Mouse (Mus musculus) bone marrow macrophage, adult 2 months (primary cell): ENCODE results near the gene Dpep2nb.
"Not testable (repeated sequence)": the region's sequence is repeated elsewhere in the genome, so short reads cannot be mapped to it uniquely, and the experiment has no call there.

Experiments
- CTCF ChIP-seq: IDR thresholded peaks from 2 replicates; pipeline ENCODE4 v1.5.1; 2012; ENCODE audit warnings: low read depth, mild to moderate bottlenecking, low read length, moderate library complexity
- POLR2A ChIP-seq: IDR thresholded peaks from 2 replicates; pipeline ENCODE4 v1.6.1; 2012; ENCODE audit warnings: mild to moderate bottlenecking, low read depth, low read length, borderline replicate concordance

GRCm38 (mm10) chr8:106007891-106008290 lies 2.1 kb upstream of the Dpep2nb start:
- TF ChIP-seq POLR2A, CTCF: not testable (repeated sequence)
